Mouse (Mus musculus) testis, adult 2 months (tissue): ENCODE data around the gene Csnk2a1. TPM values are rescaled to one million over a fixed set of nuclear protein-coding genes. Genes with fewer than 3 reads are reported as not detected.

ENCODE experiments used
- H3K27ac ChIP-seq: fragments of 200-500 bp; 2 replicates; pipeline ENCODE4 v1.5.1; 2012; ENCODE audit warnings: low read depth, low read length; ENCODE audit not compliant: control insufficient read depth, insufficient read depth
- H3K27me3 ChIP-seq: fragments of 200-500 bp; 2 replicates; pipeline ENCODE4 v1.6.1; 2012; ENCODE audit warnings: mild to moderate bottlenecking, low read length, moderate library complexity; ENCODE audit not compliant: control insufficient read depth, insufficient read depth
- H3K36me3 ChIP-seq: fragments of 200-500 bp; 2 replicates; pipeline ENCODE4 v1.6.1; 2012; ENCODE audit warnings: mild to moderate bottlenecking, low read length; ENCODE audit not compliant: control insufficient read depth, insufficient read depth
- H3K4me1 ChIP-seq: fragments of 200-500 bp; 2 replicates; pipeline ENCODE4 v1.6.1; 2012; ENCODE audit warnings: low read length; ENCODE audit not compliant: control insufficient read depth, insufficient read depth
- H3K4me3 ChIP-seq: fragments of 200-500 bp; 2 replicates; pipeline ENCODE4 v1.5.1; 2012; ENCODE audit warnings: low read depth, mild to moderate bottlenecking, low read length, moderate library complexity, mixed read lengths; ENCODE audit not compliant: control insufficient read depth
- CTCF ChIP-seq: fragments of 200-500 bp; IDR thresholded peaks from 2 replicates; pipeline ENCODE4 v1.5.1; 2012; ENCODE audit warnings: low read depth, mild to moderate bottlenecking, inconsistent platforms, low read length, moderate library complexity; ENCODE audit not compliant: control insufficient read depth, insufficient read depth, insufficient replicate concordance
- POLR2A ChIP-seq: fragments of 200-500 bp; IDR thresholded peaks from 2 replicates; pipeline ENCODE4 v1.6.1; 2012; ENCODE audit warnings: low read depth, mild to moderate bottlenecking, inconsistent platforms, low read length, moderate library complexity; ENCODE audit not compliant: control insufficient read depth
- polyA plus RNA-seq: library from polyadenylated mRNA; depleted of rRNA; stranded (reverse); fragments of >200 nt; gene quantifications from 2 replicates; pipeline ENCODE4 v1.2.3, GENCODE M21; 2012

Gene Csnk2a1
- polyA plus RNA-seq, 1 experiment, result 10.3 TPM

- H3K4me1 ChIP-seq, result peaks cover 3% of the 10 kb centered on the region; the same call in 1 of the 2 replicates
- H3K36me3 ChIP-seq, result no peaks in the 10 kb centered on the region
- TF ChIP-seq POLR2A, result no peak
- no peak for TF ChIP-seq CTCF
- H3K27ac ChIP-seq, result no peak overlapping the region
- no peak overlapping the region for H3K4me3 ChIP-seq
- H3K27me3 ChIP-seq, result no peaks in the 10 kb centered on the region
Observed at GRCm38 (mm10) chr2:152292475-152292874, 65.8 kb downstream of the Csnk2a1 start.

GRCm38 (mm10) chr2:152293179-152293726, 66.6 kb downstream of the Csnk2a1 start:
- H3K4me3 ChIP-seq, result peak overlapping the region; percentile 99
- no peak overlapping the region for H3K27ac ChIP-seq
- no peaks in the 10 kb centered on the region for H3K27me3 ChIP-seq
- no peak for TF ChIP-seq POLR2A
- TF ChIP-seq CTCF, result no peak
- peaks cover 3% of the 10 kb centered on the region; the same call in 1 of the 2 replicates for H3K4me1 ChIP-seq
- no peaks in the 10 kb centered on the region for H3K36me3 ChIP-seq

GRCm38 (mm10) chr2:152293727-152294475, 67.3 kb downstream of the Csnk2a1 start, which contains the start of gene Tbc1d20:
Gene Tbc1d20 (plus strand): TSS chr2:152293828.
- Histone ChIP-seq H3K36me3 (no peaks in the 10 kb centered on the region), H3K4me1 (peaks cover 3% of the 10 kb centered on the region; the same call in 1 of the 2 replicates), H3K27ac (peak within 1 kb of the TSS; percentile 91), H3K4me3 (peak within 1 kb of the TSS; percentile 99), H3K27me3 (no peaks in the 10 kb centered on the region)
- TF ChIP-seq CTCF (no peak), POLR2A (peak; percentile 83; the same call in 1 of the 2 replicates)

GRCm38 (mm10) chr2:152294541-152294940, 67.9 kb downstream of the Csnk2a1 start:
- H3K27ac ChIP-seq, result peak overlapping the region; percentile 91

GRCm38 (mm10) chr2:152302862-152303261, 76.2 kb downstream of the Csnk2a1 start:
- no peak overlapping the region for H3K27ac ChIP-seq
- H3K4me1 ChIP-seq, result no peaks in the 10 kb centered on the region
- no peak overlapping the region for H3K4me3 ChIP-seq
- no peaks in the 10 kb centered on the region for H3K27me3 ChIP-seq
- no peak for TF ChIP-seq POLR2A
- TF ChIP-seq CTCF, result no peak
- peaks cover 1% of the 10 kb centered on the region; the same call in 1 of the 2 replicates for H3K36me3 ChIP-seq

More at GRCm38 (mm10) chr2:152294541-152294940, 67.9 kb downstream of the Csnk2a1 start:
- Histone ChIP-seq H3K36me3 (no peaks in the 10 kb centered on the region), H3K27me3 (no peaks in the 10 kb centered on the region), H3K4me3 (peak overlapping the region; percentile 99; the same call in 1 of the 2 replicates), H3K4me1 (peaks cover 3% of the 10 kb centered on the region; the same call in 1 of the 2 replicates)
- TF ChIP-seq CTCF (no peak), POLR2A (no peak)

GRCm38 (mm10) chr2:152303781-152304180, 77.1 kb downstream of the Csnk2a1 start:
- H3K4me3 ChIP-seq, result no peak overlapping the region
- H3K27me3 ChIP-seq, result no peaks in the 10 kb centered on the region
- no peak overlapping the region for H3K27ac ChIP-seq
- TF ChIP-seq POLR2A (no peak), CTCF (no peak)
- H3K36me3 ChIP-seq, result peaks cover 1% of the 10 kb centered on the region; the same call in 1 of the 2 replicates
- H3K4me1 ChIP-seq, result no peaks in the 10 kb centered on the region

GRCm38 (mm10) chr2:152305480-152305879, 78.8 kb downstream of the Csnk2a1 start:
- Histone ChIP-seq H3K4me1 (no peaks in the 10 kb centered on the region), H3K4me3 (no peak overlapping the region), H3K36me3 (peaks cover 1% of the 10 kb centered on the region; the same call in 1 of the 2 replicates), H3K27ac (no peak overlapping the region), H3K27me3 (no peaks in the 10 kb centered on the region)
- no peak for TF ChIP-seq CTCF
- no peak for TF ChIP-seq POLR2A
